Mouse (Mus musculus) heart, postnatal 0 days (tissue): ENCODE results near the gene Oxgr1.

Source experiments
- CTCF ChIP-seq: IDR thresholded peaks from 2 replicates; pipeline ENCODE4 v1.5.1; 2016; ENCODE audit warnings: antibody characterized with exemption, control low read depth, low read depth
- EP300 ChIP-seq: IDR thresholded peaks from 2 replicates; pipeline ENCODE4 v1.6.1; 2016; ENCODE audit warnings: antibody characterized with exemption, low read depth

- TF ChIP-seq EP300 (no peak), CTCF (no peak)
Measured at GRCm38 (mm10) chr14:120042187-120042820, at the start of gene Oxgr1.
